Mouse (Mus musculus): Measurements from ENCODE around the gene Il20ra.
"Not testable (repeated sequence)": the region's sequence is repeated elsewhere in the genome, so short reads cannot be mapped to it uniquely, and the experiment has no call there.

Gene Il20ra

DNA sequence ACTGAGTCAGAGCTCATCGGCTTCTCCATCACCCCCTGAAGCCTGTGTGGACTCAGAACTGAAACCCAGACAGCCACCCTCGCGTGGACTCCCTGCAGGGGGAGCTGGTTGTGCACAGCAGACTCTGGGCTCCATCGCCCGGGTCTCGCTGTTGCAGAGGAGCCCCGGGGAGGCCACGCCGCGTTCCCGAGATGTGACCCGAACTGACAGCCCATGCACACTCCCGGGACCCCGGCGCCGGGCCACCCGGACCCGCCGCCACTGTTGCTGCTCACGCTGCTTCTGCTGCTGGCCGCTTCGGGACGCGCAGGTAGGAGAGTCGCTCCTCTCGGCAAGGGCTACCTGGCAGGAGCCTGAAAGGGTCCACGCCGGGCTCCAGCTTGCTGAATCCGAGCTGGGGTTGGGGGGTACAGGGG lies at the start of gene Il20ra:
Gene Il20ra, plus strand, starts transcription at position 150 of the 416 bp plus-strand sequence.
- DNase-seq (ENCODE audit: low spot score) = no peak

DNA sequence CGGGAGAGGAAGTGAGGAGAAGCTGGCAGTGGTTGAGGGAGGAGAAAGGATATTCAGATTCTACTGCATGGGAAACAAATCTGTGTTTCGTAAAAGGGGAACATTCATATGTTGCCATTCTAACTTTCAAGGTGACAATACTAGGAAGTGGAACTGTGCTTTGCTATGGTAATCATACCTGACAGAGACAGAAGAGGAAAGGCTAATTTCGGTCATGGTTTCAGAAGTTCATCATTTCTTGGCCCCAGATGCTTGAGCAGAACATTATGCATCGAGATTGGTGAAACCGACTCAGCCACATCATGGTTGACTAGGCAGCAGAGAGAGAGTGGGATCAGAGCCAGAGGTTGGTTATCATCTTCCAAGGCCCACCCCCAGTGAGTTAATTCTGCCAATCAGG lies 43.4 kb upstream of the Il20ra start:
- no peak for DNase-seq (ENCODE audit: low spot score)

DNA sequence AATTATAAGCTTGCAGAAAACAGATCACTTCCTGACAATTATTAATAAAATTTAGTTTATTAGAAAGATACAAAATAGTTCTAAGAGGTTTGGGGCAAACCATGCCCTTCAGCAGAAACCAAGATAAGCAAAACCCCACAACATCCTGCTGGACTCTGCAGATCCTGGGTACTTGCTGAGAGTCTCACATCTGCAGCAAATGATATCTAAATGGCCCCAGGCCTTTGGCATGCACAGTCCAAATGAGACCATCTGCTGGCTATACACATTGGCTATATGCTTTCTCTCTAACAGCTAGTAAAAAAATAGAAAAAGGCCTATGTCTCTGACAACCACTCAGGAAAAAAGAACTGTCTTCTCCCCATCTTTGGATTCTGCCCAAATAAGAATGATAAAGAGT lies 40.4 kb upstream of the Il20ra start:
- no peak for DNase-seq (ENCODE audit: low spot score)

DNA sequence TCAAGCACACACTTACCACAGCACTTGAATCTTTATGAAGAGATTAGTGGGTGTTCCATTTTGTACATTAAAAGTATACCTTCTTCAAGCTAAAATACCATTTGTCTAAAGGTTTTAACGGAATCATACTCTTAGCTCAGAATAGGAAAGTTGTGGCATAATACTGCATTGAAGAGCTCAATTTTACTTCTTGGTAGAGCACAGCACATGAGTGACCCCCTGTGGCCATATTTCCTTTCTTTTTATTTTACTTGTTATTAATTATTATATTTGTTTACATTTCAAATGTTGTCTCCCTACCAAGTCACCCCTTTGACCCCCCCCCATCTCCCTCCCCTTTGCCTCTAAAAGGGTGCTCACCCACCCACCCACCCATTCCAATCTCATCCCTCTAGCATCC lies 39.2 kb upstream of the Il20ra start:
- DNase-seq (ENCODE audit: low spot score) = no peak

DNA sequence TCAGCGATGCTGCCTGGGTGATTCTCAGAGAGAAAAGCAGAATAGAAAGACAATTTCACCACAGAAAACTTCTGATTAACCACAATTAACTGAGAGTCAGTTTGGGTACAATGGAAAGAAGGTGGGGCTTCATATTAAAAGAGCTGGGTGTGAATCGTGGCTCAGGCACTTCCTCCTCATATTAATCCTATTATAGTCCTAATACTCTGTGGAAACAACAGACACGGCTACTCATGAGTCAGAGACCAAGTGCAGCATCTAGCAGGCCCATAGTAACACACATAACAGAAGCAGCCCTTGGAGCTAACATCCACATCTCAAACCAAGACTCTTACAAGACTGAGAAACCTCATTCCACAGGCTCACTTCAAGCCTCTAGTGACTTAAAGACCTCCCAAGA lies 24.7 kb upstream of the Il20ra start:
- no peak for DNase-seq (ENCODE audit: low spot score)

DNA sequence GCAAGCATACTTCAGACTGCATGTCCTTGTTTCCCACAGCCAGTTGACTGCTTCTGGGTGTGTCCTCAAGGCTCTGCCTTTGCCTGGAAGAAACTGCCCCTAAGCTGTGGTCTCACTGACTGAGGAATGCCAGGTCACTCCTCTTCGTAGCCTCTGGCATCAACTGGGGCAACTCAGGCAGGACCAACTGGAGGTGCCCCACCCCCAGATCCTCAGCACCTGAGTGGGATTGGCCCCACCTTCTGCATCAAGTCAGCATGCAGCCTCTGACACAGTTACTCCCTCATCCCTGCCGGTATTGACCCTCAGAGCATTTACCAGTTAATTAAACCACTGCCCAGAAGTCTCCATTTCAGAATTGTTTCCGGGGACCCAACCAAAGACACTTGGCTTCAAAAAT lies 21.1 kb upstream of the Il20ra start:
- no peak for DNase-seq (ENCODE audit: low spot score)

DNA sequence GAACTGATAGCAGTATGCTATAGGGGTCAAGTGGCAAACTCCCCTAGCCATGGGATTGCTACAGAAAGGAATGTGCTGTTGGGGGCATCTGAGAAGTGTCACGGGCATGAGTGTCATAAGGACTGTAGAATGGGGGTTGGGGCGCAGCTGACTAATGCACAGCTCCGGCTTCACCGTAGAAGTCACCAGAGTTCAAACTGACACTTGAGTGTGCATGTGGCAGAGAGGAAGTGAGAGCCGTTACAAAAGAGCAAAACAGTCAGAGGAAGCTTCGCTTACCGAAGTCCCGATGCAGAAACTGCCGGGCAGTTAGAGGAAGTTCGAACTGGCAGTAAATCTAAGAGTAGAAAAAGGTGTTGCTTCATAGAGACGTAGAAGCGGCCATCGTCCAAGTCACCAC lies 20.6 kb upstream of the Il20ra start:
- no peak for DNase-seq (ENCODE audit: low spot score)

DNA sequence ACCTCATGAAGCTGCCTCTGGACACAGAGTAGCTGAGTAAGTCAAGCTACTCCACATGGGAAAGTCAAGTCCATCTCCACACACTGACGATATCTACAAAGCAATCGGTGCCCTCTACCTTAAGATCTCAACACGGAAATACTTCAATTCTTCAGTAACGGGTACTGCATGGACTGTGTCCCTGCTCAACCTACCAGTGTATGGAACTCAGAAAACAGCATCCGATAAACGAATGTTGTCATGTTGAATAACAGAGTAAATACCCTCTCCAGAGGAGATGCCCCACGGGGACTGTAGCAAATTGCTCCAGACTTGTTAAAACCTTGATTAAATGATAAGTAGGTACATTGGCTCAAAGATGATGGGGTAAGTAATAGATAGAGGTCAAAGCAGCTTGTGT lies 20.0 kb upstream of the Il20ra start:
- no peak for DNase-seq (ENCODE audit: low spot score)

DNA sequence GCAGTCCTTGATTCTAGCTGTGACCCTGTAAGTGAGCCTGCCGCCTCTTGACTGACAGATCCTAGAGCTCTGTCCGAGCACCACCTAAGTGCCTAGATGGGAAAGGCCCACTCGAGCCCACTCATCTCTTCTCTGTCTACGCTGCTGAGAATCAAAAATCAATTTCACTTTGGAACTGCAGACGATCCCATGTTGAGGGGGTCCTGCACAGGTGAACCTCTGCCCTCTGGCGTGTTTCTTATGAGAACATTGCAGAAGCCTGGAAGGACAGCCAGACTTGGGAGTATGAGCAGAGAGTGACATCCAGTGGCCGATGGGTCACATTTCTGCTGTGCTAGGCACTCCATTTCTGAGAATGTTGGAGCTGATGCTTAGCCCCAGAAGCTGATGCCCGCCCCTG lies 19.4 kb upstream of the Il20ra start:
- DNase-seq (ENCODE audit: low spot score) = peak; percentile 26

DNA sequence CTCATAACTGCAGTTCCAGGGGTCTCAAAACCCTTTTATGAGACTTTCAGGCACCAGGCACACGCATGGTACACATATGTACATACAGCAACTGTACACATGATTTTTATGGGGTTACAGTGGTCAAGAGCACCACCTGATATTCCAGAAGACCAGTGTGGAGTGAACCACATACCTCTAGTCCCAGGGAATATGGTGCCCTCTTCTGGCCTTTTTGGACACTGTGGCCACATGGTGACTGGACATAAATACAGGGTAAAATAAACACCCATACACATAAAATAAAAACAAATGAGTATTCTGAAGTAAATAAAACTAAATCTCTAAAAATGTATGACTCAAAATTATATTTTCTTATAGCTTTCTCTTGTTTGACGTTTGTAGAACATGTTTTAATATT lies 18.7 kb upstream of the Il20ra start:
- no peak for DNase-seq (ENCODE audit: low spot score)

DNA sequence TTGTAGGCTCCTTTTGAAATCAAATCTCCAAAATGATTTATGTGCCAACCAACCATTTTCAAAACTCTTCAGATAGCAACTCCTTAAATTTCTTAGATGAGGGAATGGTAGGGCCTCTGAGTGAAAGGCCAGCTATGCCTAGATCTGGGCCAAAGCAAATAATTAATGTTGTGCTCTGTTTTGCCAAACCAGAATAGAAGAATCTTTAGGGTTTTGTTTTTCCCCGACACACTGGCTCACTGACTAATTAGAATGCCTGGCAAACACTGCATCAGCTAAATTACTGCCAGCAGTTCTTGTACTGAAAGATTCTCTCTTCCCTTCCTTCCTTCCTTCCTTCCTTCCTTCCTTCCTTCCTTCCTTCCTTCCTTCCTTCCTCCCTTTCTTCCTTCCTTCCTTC lies 13.0 kb upstream of the Il20ra start:
- no peak for DNase-seq (ENCODE audit: low spot score)

DNA sequence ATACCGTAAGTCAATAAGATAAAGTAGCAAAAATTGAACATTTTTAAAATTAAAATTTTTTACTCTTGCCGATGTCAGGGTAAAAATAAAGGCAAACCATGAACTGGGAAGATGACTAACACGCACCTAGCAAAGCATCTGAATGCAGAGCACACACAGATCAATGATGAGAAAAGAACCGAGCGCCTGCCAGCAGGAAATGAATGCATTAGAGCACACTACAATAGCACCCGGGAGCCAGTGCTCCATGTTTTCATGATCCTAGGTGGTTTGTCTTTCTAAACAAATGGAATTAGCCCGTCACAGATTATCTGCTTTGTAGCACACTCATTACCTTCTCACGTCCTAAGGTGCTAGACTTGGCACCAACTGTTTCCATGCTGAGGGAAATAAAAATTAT lies 7.9 kb upstream of the Il20ra start:
- DNase-seq (ENCODE audit: low spot score) = no peak

DNA sequence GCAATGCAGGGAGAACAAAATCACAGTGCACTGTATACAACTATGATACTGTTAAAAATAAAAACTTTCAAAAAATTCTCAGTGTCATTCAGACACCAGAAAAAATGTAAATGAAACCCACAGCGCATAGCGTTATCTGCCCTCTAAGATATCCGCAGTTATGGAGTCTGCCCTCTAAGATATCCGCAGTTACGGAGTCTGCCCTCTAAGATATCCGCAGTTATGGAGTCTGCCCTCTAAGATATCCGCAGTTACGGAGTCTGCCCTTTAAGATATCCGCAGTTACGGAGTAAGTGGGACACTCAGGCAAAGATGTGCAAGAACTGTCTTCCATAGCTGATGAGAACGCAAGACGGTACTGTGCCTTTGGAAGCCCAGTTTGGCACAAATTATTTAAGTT lies 4.6 kb upstream of the Il20ra start:
- DNase-seq (ENCODE audit: low spot score) = no peak

DNA sequence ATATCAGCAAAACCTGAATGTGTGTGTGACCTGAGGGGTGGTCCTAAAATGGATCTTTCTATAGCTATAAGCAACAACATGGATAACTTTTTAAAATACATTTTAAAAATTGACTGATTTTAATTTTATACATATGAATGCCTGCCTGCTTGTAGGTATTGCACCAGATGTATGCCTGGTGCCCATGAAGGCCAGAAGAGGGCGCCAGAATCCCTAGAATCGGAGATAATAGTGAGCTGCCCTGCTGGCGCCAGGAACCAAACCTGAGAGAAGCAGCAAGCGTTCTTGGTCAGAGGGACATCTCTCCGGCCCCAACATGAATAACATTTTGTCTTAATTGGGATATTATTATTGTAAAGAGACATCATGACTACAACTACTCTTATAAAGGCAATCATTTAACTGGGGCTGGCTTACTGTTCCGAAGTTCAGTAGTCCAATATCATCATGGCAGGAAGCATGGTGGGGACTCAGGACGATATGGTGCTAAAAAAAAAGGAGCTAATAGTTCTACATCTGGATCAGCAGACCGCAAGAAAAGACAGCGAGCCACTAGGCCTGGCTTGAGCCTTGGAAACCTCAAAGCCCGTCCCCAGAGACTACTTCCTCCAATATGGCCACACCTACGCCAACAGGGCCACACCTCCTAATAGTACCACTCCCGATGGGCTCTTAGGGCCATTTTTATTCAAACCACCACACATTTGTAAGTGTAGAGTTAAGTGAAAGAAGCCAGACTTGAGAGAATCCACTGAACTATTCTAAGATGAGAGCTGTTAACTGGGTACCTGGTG lies 3.9 kb upstream of the Il20ra start:
- peak; percentile 57 for DNase-seq (ENCODE audit: low spot score)

DNA sequence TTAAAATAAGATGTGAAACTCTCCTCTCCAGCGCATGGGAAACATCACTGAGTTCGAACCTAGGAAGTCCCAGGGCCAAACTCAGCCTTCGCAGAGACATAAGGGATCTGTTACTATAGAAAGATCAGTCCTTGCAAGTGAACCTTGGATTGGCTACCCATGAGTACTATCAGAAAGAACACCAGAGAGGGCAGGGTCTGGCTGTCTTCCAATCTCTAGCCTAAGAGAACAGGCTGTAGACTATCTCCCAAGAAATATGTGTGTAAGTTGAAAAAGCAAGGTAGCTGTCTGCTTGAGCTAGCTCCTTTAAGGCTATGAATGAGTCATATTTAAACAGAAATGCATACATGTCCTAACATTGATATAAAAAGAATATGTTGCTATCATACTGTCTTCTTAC lies 1.4 kb upstream of the Il20ra start:
- no peak for DNase-seq (ENCODE audit: low spot score)

DNA sequence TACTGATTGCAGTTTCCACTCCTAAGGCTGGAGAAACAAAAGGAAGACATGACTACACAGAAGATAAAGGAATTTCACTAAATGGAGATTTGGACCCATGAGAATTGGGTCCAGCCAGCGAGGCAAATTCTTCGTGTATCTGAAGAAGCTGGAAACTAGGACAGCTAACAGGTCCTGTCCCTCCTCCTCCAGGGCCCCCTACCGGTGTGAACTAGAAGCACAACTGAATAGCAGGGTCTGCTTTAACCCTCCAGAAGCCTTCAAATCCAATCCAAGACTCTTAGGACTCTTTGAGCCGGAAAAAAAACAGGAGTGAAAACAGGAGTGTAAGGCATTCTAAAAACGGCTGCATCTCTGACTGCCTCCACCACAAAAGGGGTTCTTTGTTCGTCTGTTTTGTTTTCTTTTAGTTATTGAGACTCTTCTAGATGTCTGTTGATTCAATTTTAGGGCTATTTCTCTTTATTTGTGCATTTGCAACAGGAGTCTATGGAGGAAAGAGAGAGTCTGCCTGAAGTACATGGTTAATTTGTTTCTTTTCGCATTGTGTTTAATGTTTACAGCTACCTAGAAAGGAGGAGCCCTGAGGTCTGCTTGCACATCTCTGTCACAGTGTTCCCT lies 709 bp upstream of the Il20ra start:
- DNase-seq (ENCODE audit: low spot score) = no peak

DNA sequence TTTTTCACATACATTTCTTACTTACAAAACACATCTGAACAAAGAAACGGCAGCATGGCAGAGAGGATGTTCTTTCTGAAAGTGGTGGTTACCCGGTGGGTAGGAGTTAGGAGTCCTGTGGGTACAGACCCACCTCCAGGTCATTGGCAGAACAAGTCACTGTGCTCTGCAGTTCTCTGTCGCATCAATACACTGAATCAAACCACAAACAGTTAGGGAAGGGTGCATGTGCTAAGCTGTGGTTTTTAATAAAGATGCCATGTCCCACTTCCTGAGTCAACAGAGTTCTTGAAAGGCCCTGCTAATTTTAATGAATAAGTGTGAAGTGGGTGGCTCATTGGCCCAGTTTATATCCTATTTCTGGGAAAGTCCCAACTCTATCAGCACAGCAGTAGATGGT lies 6.3 kb downstream of the Il20ra start:
- DNase-seq (ENCODE audit: low spot score) = no peak

DNA sequence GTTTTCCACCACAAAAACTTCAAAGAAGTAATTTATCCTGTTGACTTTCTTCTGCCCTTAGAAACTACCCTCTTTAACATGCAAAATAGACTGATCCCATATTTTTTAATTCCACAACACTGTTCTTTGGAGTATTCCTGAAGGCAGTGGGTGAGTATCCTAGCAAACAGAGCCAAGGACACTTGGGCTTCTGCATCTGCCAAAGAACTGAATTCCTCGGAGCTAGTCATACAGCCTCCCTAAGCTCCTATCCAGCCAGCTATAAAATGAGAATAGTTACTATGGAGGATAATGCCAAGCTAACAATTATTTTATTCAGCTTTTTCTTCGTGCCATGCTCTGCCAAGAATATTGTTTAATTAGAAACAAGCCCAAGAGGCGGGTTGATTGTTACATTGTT lies 9.9 kb downstream of the Il20ra start:
- no peak for DNase-seq (ENCODE audit: low spot score)

DNA sequence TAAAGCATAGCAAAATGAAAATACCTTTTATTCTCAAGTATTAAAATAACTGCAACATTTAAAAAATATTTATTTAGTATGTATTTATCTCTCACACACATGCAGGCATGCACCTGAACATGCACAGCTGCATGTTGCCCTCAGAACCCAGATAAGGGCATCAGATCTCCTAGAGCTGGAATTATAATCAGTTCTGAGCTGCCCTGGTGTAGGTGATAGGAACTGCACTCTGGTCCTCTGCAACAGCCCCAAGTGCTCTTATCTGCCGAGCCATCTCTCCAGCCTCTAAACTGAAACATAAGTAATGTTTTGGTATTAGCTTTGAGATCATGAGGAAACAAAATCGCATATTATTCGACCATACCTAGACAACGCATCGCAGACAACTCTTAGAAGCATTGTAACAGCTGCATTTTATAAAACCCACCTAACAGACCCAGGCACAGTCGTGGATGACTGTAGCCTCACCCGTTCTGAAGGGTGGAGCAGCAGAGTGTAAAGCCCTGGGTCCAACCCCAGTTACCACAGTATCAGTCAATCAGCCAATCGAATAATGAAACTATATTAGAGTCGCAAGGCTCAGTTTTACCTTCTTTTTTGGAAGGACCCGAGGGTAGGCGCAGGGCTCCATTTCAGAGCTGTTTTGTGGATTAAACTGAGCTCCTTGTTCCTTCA lies 11.9 kb downstream of the Il20ra start:
- peak; percentile 33 for DNase-seq (ENCODE audit: low spot score)

DNA sequence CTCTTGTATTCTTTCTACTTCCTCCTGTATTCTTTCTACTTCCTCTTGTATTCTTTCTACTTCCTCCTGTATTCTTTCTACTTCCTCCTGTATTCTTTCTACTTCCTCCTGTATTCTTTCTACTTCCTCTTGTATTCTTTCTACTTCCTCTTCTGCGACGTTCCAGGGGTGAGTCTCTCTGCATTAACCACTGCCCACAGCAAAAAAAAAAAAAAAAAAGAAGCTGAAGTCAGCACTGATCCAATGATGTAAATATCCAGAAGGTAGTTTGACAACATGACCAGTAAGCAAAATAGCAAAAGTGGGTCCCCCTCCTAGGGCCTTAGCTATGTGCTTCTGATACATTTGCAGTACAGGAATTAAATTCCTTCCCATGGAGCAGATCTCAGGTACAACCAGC lies 26.1 kb downstream of the Il20ra start:
- DNase-seq (ENCODE audit: low spot score) = not testable (repeated sequence)

DNA sequence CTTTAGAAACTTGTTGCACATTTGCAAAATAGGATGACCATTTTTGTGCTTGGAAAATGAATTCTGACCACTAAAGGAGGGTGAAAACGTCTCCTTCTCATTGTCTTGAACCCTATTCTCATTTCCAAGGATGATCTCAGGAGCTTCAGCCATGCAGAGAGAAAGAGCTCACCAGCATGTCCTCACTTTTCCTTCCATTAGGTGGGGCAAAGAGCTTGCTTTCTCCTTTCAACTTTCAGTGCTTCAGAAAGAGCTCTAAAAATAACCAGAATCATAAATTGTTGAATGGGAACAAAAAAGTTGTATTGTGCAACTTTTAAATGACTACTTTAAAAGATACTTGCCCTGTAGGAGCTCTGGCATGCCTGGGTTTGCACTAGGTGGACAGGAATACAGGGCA lies 33.3 kb downstream of the Il20ra start:
- no peak for DNase-seq (ENCODE audit: low spot score)

DNA sequence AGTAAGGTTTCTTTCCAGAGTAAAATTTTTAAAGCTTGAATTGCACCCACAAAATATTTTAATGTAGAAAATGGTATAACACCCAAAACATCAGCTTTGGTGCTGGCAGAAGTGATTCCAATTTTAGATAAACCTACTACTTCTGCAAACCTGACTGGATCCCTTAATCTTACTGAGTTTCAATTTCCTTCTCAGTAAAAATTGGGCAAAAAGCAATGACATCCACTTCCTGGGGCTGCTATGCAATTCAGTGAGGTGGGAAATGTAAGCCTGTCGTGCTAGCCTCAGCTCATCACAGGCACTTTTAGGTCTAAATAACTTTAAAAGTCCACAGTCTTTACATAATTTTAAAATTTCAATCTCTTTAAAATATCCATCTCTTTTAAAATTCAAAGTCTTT lies 33.8 kb downstream of the Il20ra start:
- DNase-seq (ENCODE audit: low spot score) = no peak

DNA sequence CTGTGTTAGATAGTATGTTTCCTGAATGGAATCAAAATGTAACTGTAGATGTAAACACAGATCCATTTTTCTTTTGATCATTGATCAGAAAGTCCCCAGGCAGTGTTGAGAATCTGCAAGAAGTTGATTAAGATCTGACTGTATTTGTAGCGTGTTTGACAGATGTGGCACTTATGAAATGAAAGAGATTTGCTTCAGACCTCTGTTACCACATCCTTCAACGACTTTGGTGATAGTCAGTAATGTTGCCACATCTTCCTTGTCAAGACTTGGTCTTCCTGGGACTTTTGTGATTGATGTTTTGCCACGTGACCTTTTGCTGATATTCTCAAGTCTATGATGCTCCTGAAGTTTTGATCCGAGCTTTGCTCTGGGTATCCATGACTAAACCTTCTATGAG lies 35.3 kb downstream of the Il20ra start:
- DNase-seq (ENCODE audit: low spot score) = no peak

All from c-Kit-positive CD71-positive TER-119-positive erythroid progenitor cells, embryonic 14.5 days (primary cell).